Mouse (Mus musculus) neutrophil, adult 59 days (primary cell): ENCODE measurements around the gene 4931428F04Rik. TPM values are rescaled to one million over a fixed set of nuclear protein-coding genes. Genes with fewer than 3 reads are reported as not detected.

ENCODE experiments used
- total RNA-seq, 2 experiments: library from RNA; stranded (reverse); gene quantifications; 1 replicate in 1 of 2; 2 replicates in 1 of 2; pipeline ENCODE4 v1.2.4; 2023

Gene 4931428F04Rik
- 1 to 10 TPM in 1 of 2 experiments, under 1 TPM in 1; 0.78 to 1.1 TPM for total RNA-seq

DNA sequence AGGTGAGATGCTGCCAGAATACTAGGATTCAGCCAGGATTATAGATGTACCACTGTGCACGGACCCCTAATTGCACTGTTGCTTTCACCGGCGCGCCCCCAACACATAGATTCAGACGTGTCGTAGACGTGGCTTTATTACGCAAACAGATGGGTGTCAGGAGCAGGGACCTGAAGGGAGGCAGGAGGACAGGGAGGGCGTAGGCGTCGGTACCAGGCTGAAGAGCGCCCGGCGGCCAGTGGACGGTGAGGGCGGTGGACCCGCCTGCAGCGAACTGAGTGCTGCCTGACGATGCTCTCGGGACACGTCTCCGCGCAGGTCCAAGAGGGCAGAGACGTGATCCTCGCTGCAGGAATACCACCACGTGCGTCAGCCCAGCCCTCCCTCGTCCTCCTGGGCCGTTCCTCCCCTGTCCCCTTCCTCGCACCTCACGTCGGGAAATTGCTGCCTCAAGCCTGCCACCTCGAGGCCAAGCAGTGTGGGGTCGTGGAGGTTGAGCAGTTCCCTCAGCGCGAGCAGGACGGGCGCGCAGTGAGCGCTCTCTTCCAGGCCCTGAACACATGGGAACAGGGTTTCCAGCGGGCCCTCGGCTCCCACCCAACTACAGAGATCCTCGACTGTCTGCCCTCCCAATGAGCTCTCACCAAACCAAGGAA lies at the start of gene 4931428F04Rik:
TSS of gene 4931428F04Rik (minus strand) at position 60 of the 656 bp plus-strand sequence.

DNA sequence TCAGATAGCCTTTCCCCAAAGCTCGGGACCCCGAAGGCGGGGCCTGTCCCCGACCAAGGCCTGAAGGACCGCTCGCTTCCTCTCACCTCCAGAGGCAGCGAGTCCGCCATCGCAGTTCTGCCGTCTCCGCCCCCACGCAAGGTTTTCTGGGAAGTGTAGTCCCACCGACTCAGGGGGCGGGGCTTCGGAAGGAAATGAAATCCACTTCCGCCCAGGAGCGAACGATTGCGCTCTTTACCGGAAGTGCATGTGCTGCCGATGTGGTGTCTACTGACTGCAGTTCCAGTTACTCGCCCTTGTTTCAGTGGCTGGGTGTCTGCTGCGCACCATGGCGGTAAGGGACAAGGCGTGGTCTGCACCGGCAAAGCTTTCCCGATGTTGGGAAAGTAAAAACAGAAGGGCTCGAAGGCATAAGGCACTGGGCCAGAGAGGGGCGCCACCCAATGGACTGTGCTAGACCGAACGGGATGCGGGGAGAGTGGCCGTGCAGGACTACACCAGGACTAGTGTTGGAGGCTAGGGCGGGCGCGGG lies 36.5 kb upstream of the 4931428F04Rik start, which contains the start of the genes Lrrc29 and Tmem208:
TSS of gene Lrrc29 (minus strand) at position 138 of the 532 bp plus-strand sequence.
TSS of gene Tmem208 (plus strand) at position 214 of the 532 bp plus-strand sequence.

DNA sequence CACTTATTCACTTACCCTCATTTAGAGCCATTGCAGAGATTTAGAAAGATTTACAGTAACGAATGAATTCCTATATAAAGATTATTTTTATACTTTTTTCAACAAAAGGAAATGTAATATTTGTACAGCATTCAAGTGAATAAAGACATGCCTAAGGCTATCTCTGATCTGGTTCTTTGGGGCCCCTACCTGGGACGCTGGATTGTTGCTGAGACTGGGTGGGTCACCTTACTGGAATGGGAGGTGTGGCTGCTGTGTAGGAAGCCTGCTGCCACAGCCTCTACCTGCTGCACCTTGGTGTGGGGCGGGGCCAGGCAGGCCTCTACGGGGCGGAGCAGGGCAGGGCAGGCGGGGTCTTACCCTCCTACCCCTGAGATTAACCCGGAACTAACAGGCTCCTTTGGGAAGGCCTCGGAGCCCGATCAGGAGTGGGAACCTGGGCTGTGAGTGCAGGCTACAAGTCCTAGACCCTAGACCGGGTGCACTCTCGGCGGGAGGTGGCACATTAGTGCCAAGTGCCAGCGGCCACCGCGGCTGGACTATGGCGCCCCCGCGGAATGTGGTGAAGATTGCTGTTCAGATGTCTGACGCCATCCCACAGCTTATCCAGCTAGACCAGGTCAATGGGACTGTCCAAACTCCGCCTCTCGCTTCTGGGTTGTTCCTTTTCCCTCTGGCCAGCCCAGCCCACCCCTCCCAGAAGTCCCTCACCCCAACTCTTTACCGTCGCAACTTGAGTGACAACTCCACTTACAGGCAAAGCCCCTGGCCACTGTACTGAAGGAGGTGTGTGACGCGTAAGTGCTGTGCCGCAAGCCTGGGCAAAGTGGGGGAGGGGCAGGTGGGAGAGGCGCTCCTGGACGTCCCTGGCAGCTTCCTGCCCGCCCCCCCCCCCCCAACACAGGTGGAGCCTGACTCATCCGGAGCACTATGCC lies 15.8 kb upstream of the 4931428F04Rik start, which contains the start of gene Elmo3:
TSS of gene Elmo3 (plus strand) at position 391 of the 935 bp plus-strand sequence.

DNA sequence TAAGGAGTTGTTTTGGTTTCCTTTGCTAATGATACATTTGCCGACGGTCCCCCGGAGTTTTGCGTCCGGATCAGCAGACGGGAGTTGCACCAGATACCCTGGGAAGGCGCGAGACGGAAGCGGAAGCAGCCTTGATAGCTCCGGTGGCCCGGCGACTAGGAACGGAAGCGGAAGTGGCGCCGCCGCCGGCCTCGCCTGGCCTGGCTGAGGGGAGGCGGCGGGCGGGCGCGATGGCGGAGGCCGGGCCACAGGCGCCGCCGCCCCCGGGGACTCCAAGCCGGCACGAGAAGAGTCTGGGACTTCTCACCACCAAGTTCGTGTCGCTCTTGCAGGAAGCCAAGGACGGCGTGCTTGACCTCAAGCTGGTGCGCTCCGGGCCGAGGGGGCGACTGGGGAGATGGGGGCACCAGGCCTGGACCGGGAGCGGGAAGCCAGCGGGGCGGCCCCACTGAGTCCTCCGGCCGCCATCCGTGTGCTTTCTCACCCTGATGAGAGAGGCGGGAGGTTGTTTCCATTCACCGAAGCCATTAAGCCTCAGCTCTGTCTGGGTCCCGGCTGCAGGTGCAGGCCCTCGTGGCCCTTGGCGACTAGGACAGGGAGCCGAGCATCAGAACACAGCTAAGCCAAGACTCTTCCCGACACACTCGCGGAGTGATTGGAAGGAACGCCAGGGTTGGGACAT lies 8.0 kb upstream of the 4931428F04Rik start, which contains the start of gene E2f4:
TSS of gene E2f4 (plus strand) at position 153 of the 682 bp plus-strand sequence.

DNA sequence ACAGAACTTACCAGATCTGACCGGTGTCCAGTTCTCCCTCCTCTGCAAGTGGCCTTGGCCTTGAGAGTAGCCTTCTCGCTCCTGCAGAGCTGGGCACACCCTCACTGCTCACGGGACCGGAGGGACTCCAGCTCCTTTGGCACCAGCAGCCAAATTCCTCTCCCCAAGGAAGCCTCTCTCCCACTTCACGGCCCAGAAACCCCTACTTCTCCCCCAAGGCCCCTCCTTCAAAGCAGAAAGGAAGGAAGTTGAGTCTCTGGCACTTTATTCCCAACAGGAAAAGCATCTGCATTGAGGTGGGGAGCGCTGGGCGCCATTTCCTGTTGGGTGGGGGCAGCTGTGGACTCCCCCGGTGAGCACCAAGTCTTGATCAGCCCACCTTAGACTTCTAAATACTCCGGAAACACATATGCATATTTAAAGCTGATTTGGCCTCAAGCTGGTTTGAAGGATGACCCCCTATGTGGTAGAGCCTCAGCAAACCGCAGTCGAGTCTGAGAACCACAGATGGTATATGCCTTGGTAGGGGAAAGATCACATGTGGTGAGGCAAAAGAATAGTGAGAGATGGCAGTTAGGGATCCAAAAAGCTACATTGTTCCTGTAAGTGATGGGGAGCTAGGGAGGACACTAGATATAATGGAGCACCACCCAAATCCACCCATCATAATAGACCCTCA lies 6.4 kb upstream of the 4931428F04Rik start, which contains the start of gene Exoc3l:
TSS of gene Exoc3l (minus strand) at position 207 of the 679 bp plus-strand sequence.

DNA sequence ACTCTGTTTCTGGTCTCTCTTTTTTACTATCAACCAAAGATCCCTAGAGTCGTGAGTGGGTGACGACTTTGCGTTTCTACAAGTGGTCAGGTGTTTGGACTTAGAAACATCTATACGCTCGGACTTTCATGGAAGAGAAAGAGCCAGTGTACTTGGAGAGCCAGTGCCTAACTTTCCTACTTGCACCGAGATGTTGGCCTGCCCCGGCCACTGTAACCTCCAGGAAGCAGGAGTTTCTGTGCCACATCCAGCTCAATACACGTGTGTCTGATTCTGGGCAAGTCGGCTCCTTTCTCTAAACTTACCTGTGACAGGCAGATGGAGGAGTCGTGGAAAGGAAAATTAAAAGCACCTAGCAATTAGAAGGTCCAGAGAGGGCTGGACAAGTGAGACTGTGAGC lies 13.8 kb downstream of the 4931428F04Rik start, which contains the start of gene Nol3:
TSS of gene Nol3 (plus strand) at position 301 of the 400 bp plus-strand sequence.

DNA sequence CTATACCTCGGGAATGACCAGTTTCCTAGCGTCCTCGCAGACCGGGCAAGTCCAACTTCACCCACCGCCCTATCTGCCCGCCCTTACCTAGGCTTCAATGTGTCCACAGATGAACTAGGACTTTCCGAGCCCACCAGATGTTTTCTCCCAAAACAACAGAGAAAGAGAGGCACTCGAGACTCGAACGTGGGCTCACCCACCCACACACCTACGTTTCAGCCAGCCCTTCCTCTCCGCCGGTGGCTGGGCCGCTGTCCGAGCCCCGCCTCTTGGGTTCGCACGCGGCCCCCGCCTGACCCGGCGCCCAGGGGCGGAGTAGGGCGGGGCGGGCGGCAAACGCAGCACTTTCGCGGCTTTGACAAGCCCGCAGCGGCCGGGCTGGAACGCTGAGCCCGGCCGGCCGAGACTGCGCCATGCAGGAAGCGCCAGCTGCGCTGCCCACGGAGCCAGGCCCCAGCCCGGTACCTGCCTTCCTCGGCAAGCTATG lies 20.2 kb downstream of the 4931428F04Rik start, which contains the start of gene Hsf4:
TSS of gene Hsf4 (plus strand) at position 341 of the 487 bp plus-strand sequence.

DNA sequence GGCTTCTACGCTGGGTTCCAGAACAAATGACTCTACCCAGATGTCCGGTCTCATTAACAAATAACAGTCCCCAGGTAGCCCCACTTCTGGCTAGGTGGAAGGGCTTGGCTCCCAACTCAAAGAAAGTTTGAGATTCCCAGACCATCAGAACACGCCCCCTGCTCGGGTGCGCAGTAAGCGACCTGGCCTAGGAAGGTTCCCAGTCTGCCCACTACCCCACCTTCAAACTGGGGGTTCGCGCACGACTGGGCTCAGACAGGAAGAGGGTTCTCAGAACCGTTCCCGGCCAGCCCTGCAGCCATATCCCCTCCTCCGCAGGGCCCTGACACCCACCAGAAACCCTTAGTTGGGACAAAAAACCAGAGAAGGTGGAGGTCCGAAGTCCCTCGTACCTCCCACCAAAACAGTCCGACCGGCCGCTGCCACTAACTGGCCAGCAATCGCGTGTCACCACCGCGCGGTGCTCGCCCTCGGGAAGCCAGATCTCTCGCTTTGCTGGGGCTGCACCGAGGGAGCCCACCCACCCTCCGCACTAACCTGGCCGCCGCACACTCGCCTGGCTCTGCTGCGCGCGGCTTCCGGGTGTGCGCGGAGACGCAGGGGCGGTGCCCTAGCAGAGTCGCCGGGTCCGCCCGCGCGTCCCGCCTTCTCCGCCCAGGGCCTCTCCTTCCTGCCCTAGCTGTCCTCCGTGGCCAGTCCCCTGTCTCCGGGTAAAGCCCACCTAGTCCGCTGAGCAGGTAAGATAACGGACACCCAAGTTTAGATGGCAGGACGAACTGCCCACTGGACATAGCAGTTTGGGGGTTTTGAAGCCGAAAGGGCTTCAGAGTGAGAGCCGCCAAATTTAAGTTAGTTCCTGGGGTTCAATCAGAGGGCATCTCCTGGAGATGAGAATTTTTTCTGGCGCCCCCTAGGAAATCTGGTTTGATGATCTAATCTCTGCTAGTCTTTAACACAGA lies 25.4 kb downstream of the 4931428F04Rik start, which contains the start of the genes Tradd and Fbxl8:
TSS of gene Tradd (minus strand) at position 586 of the 959 bp plus-strand sequence.
TSS of gene Fbxl8 (plus strand) at position 625 of the 959 bp plus-strand sequence.

DNA sequence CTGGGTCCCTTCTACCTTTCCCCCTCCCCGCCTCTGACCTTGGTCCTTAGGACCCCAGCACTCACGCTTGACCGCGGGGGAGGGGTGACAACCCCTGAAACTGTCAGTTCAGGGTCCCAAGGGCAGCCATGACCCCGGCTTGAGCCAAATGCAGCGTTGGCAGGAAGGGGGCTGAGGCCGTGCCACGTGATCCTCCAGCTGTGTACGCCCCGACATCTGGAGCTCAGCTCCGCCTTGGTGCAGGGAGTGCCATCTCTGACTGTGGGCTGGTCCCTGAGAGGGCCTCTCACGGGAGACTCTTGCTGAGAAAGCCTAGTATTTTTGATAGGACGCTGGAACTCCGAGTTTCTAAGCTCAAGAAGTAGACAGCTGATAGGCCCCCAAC lies 34.7 kb downstream of the 4931428F04Rik start, which contains the start of gene B3gnt9:
TSS of gene B3gnt9 (minus strand) at position 188 of the 385 bp plus-strand sequence.

Other genes with a start within 250 kb of the 4931428F04Rik start
- gene Ces3a, start 241.3 kb downstream of the 4931428F04Rik start, total RNA-seq, result not detected
- gene Ces3b, start 206.1 kb downstream of the 4931428F04Rik start, total RNA-seq, result not detected
- not detected for gene Ces4a, start 158.1 kb downstream of the 4931428F04Rik start, total RNA-seq
- gene Cbfb, start 119.2 kb downstream of the 4931428F04Rik start, total RNA-seq, result 10 to 100 TPM; 75.2 to 82.3 TPM
- 10 to 100 TPM; 35.5 to 39.9 TPM for gene D230025D16Rik, start 64.7 kb downstream of the 4931428F04Rik start, total RNA-seq
- under 1 TPM; 0.69 to 0.84 TPM for gene B3gnt9, start 34.7 kb downstream of the 4931428F04Rik start, total RNA-seq
- 10 to 100 TPM; 15.9 to 22.2 TPM for gene Tradd, start 25.3 kb downstream of the 4931428F04Rik start, total RNA-seq
- gene Fbxl8, start 25.2 kb downstream of the 4931428F04Rik start, total RNA-seq, result 1 to 10 TPM; 4.8 to 4.9 TPM
- not detected for gene Hsf4, start 20.1 kb downstream of the 4931428F04Rik start, total RNA-seq
- not detected for gene Nol3, start 13.7 kb downstream of the 4931428F04Rik start, total RNA-seq
- gene Exoc3l, start 6.2 kb upstream of the 4931428F04Rik start, total RNA-seq, result 1 to 10 TPM in 1 of 2 experiments, under 1 TPM in 1; 0.89 to 1.4 TPM
- gene E2f4, start 7.8 kb upstream of the 4931428F04Rik start, total RNA-seq, result 10 to 100 TPM; 55.7 to 57.8 TPM
- 1 to 10 TPM in 1 of 2 experiments, under 1 TPM in 1; 0.84 to 1.1 TPM for gene Elmo3, start 15.7 kb upstream of the 4931428F04Rik start, total RNA-seq
- gene Lrrc29, start 36.4 kb upstream of the 4931428F04Rik start, total RNA-seq, result 1 to 10 TPM; 6.0 to 6.4 TPM
- 10 to 100 TPM; 27.4 to 27.9 TPM for gene Tmem208, start 36.5 kb upstream of the 4931428F04Rik start, total RNA-seq
- gene Fhod1, start 58.1 kb upstream of the 4931428F04Rik start, total RNA-seq, result 10 to 100 TPM; 31.8 to 40.1 TPM
- 1 to 10 TPM; 1.1 to 1.5 TPM for gene Slc9a5, start 59.0 kb upstream of the 4931428F04Rik start, total RNA-seq
- gene Plekhg4, start 83.4 kb upstream of the 4931428F04Rik start, total RNA-seq, result under 1 TPM in 1 of 2 experiments, not detected in 1; 0.13 TPM
- not detected for gene Kctd19, start 123.6 kb upstream of the 4931428F04Rik start, total RNA-seq
- not detected for gene Lrrc36, start 123.7 kb upstream of the 4931428F04Rik start, total RNA-seq
- gene Tppp3, start 181.7 kb upstream of the 4931428F04Rik start, total RNA-seq, result 10 to 100 TPM; 10.9 to 18.1 TPM
- gene Zdhhc1, start 207.0 kb upstream of the 4931428F04Rik start, total RNA-seq, result 1 to 10 TPM; 1.8 TPM
- not detected for gene Hsd11b2, start 228.9 kb upstream of the 4931428F04Rik start, total RNA-seq